In genomic region chr7:114007565-114007964, GRCm38 (mm10) we compare ENCODE assay signal across 8 mouse cellular contexts.
DNase-seq lines count a peak whose midpoint lies in the region; ATAC-seq lines count a peak whose summit lies in the region.

No protein-coding gene starts in this region.

- 77% methylated on average over 5 of the region's 5 CpGs for WGBS in midbrain, embryonic 15.5 days

- H3K36me3 ChIP-seq in midbrain, embryonic 15.5 days (replicated peaks) = no peaks in the 10 kb centered on the region

- H3K4me3 ChIP-seq in midbrain, embryonic 15.5 days = no peak overlapping the region

- intact Hi-C loops in heart, postnatal 25 days (cut with DNase I) = loop anchor here (5.0 kb wide), 1 partner anchor 45 kb away; no protein-coding TSS in a partner anchor

- H3K27ac ChIP-seq in midbrain, embryonic 15.5 days = no peak overlapping the region

- H3K27me3 ChIP-seq in midbrain, embryonic 15.5 days (replicated peaks) = no peaks in the 10 kb centered on the region

- peak; percentile 54; the same call in 1 of the 2 replicates for ATAC-seq in megakaryocyte, adult 5-6 weeks (ENCODE audit: poor library complexity, severe bottlenecking)
- ATAC-seq in midbrain, embryonic 15.5 days (replicated peaks) = no peak

- H3K4me1 ChIP-seq in midbrain, embryonic 15.5 days = peaks cover 16% of the 10 kb centered on the region

- H3K9me3 ChIP-seq in midbrain, embryonic 15.5 days = no peaks in the 10 kb centered on the region

- no peak overlapping the region for H3K9ac ChIP-seq in midbrain, embryonic 15.5 days

- no peak overlapping the region for H3K4me2 ChIP-seq in midbrain, embryonic 15.5 days

- DNase-seq in heart, adult 11 months = peak; percentile 88
- no peak for DNase-seq in heart, postnatal 25 days (ENCODE audit: low spot score)
- peak; percentile 41 to 46 for DNase-seq in right cerebral cortex, adult 2 months (ENCODE audit: low spot score in 2 of 2)
- no peak for DNase-seq in right cerebral cortex, postnatal 10 days (ENCODE audit: low spot score in 2 of 2)
- DNase-seq in embryo, embryonic 11 days = peak; percentile 37
- no peak for DNase-seq in natural killer cell, adult 2 months (ENCODE audit: low spot score in 2 of 2)

Comparison
In these comparisons a context has a peak if more than half of its experiments do, and no peak if none do; other contexts are left out.
1. DNase-seq: peak in heart, adult 11 months (single experiment), right cerebral cortex, adult 2 months (2 of 2) and embryo, embryonic 11 days (single experiment); none in heart, postnatal 25 days (single experiment), right cerebral cortex, postnatal 10 days (0 of 2) and natural killer cell, adult 2 months (0 of 2).